Mouse (Mus musculus) cerebellum, postnatal 10 days (tissue): ENCODE data around the gene Atg3.

Experiments used
- DNase-seq, 2 experiments: peaks; one replicate each; pipeline ENCODE4 v3.0.0; 2021; ENCODE audit warnings: mixed read lengths in 2 of 2

Atg3 gene

DNA sequence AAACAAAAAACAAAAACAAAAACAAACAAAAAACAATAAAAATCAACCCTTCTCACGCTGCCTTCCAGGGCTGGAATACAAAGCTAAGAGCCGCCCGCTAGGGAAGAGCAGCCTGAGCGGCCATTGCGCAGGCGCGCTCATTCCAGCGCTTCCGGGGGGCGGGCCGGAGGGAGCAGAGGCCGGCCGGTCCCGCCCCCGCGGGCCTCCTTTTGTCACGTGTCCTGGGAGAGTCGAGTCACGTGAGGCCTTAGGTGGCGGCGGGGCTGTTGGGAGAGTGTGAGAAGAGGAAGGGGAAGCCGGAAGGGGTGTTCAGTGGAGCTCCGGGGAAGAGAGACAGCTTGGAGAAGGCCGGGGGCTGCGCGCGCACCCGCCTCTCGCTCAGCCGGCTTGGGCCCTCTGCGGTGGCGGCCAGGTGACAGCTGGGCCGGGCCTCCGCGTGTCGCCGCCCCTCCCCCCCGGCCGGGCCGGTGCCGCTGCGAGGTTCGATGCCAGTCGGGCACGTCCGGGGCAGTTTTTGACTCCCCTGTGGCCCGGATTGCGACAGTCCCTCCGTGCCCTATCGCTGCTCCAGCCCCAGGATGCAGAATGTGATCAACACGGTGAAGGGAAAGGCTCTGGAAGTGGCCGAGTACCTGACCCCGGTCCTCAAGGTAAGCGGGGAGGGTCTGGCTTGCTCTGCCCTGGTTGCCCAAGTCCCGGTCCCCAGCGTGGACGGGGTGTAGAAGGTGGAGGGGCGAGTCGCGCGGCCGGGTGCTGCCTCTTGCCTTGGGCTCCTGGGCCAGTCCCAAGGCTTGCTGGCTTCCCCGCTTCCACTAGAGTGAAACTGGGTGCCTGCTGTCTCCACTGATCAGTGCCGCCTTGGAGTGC lies at the start of gene Atg3, which contains the start of gene Slc35a5:
Gene Atg3 (plus strand): TSS at position 264 of the 867 bp plus-strand sequence.
Gene Slc35a5 (minus strand): TSS at position 185 of the 867 bp plus-strand sequence.
- DNase-seq = peak; percentile 97 to 99

DNA sequence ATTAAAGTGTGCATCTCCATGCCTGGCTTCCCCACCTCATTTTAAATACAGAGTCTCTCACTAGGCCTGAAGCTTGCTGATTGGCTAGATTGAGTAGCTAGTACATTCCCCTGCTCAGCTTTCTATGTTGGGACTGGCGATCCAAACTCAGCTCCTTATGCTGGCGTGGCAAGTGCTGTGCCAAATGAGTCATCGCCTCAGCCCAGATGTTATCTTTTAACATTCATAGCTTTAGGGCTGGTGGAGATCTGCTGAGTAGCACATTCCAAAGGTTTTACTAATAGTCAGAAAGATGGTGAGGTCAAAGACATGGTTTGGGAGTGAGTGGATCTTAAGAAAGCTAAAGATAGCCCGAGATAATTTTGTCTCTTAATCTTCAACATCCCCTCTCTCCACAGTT lies 48.1 kb upstream of the Atg3 start:
- DNase-seq = no peak

DNA sequence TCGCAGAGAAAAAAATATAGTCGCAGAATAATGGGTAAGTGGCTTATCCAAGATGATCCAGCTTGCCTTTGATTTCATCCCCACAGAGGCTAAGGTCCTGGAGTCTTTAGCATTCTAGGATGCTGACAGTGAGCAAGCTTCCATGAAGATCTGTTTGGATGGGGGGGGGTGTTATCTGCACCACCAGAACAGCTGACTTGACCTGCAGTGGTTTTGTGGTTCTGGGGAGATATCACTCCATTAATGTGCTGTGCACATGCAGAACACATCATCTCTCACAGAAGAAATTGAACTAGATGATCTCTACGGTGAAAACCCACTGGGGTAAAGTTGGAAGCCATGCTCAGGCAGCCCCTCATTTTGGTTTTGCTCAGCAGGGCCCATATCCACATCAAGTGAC lies 41.4 kb upstream of the Atg3 start:
- no peak for DNase-seq

DNA sequence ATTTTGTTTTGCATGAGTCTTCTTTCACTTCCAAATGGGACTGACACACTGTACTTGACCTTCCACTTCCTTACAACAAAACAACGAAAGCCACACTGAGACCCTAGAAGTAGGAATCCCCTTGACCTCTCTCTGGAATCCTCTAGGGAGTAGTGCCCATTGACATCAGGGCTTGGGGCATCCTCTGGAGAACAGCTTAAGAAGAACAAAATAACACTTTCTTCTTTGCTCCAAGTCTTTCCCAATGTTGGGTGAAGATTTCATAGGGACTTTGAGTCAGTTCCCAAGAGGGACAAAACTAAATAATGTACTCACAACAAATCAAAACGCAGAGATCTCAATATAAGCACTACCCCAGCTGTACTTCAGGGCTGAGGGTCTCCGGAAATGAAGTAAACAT lies 39.8 kb upstream of the Atg3 start:
- no peak for DNase-seq

DNA sequence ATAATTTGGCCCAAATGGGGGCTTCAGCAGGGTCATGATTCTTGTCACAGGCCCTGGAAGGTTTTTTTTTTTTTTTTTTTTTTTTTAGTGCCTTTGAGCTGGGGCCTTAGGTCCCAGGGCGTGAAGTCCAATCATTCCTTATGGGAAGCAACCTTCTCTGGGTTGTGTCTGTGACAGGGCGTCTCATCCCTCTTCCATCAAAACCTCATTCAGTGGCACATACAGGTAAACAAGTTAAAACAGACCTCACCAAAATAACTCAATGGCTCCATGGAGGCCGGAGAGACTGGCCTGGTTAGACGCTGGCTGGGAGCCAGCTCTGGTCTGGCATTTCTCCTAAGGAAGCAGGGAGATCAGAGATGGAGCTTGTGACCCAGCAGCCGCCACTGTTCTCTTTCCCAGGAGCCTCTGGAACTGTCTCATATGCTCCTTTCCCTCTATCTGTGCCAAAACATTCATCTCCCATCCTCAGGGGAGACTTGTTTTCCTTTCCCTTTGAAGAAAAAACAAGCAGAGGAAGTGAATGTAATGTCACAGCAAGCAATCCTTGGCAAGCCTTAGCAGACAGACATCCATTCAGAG lies 37.6 kb upstream of the Atg3 start:
- peak; percentile 87 to 88 for DNase-seq

DNA sequence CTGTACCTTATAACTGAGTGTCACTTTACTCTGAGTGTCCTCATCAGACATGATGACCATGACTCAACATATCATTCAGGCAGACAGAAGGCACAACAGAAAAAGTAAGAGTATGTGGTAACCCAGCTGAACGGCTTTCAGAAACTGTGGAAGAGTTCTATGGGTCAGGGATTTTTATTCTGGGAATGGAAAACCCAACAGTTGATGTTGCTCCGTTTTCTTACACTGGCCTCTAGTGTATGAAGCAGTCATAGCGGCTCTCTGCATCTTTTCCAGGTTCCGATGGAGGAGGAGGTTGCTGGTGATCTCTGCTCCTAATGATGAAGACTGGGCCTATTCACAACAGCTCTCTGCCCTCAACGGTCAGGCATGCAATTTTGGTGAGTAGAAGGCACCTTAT lies 36.0 kb upstream of the Atg3 start:
- DNase-seq = peak; percentile 32 to 45

DNA sequence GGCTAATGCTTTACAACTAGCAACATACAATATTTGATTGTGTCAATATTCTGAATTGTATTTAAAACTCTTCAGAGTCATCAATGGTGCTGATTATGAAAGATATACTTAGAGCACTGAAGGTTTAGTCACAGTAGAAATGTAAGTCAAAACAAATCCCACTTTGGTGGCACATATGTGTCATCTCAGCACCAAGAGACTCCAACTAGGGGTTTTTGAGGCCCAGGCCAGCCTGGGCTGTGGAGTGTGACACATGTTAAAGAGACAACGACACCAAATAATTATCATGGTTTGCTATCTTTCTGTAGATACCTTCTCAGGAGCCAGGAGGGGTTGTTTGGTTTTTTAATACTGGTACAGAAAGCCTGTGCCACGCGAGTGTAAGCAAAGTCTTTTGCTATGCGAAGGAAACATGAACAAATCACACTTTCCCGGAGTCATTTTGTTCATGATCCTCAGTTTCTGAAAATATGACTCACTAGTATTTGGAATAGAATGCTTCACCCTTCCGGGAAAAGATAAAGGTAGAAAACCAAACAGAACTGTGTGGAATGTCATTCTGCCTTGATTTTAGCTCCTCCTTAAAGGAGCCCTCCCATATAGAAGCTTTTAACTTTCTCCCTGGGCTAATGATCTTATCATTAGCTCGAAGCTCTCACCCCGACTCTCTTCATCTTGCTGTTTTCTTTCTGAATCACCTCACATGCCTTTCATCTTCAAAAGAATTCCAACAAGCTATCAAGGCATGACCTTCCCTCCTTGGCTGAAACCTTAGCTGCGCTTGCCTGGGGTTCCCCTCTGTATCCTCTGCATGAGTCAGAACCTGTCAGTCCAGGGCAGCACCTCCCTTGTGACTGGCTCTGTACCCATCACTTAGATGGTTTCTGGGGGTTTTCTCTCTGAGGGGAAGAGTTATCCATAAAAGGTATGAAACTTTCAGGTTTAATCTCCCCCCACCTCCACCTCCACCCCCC lies 34.1 kb upstream of the Atg3 start:
- DNase-seq = no peak

DNA sequence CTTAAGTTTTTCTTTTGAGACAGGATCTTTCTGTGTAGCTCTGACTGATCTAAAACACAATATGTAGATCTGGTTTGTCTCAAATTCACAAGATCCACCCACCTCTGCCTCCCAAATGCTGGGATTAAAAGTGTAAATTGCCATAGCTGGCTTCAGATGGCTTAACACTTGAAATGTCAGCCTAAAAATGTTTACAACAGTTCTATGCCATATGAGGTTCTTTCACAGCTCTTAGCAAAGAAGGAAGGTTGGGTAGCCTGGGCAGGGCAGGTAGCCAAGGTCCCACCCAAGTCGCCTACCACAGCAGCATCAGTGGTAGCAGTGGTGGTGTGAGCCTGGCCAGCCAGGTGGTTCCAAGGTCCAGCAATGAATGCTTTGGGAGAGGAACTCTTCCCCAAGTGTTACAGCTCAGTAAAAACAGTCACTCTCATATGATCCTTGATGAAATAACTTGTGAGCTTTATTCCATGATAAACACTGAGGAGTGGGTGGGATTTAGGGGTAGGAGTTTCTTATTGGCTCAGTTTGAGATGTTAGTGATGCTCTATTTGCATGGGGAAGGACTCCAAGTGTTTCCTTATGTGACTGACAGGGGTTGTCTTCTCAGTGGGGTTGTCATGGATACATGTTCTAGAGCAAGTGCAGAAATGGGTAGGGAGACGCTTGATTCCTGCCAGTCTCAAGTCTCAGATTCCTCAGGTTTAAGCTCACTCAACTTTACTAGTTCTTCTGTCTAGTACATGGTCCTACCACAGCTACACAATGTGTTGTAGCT lies 30.5 kb upstream of the Atg3 start:
- DNase-seq = no peak

DNA sequence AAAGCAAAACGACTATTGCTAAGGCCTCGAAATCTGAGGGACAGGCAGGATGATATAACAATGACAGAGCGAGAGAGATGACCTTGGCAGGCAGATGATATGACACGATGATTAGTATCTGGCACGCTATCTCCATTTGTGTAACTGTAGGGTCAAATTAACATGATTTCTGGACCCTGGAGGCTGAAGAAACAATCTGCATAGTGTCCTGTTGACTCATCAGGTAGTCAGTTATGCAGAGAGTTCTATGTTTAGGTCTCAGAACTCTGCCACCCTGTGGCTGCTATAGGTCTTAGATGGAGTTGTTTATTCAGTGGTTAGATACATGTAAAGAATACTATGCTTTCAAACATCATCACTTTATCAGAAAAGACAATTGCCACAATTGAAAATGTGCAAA lies 16.9 kb upstream of the Atg3 start:
- no peak for DNase-seq

DNA sequence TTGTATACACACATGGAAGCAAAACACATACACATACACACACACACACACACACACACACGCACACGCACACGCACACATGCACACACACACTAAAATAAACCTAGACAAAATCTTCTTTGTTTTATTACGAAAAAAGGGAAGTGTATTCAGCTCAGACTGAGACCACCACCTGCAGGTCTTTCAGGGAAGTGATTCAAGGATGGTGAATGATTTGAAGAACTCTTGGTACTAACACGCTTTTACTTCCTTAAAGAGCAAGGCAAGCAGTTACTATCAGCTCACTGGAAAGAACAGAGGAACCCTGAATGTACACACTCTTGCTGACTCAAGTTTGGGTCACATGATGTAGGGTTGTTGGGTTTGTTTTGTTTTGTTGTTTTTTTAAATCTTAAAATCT lies 16.0 kb upstream of the Atg3 start:
- DNase-seq = no peak

DNA sequence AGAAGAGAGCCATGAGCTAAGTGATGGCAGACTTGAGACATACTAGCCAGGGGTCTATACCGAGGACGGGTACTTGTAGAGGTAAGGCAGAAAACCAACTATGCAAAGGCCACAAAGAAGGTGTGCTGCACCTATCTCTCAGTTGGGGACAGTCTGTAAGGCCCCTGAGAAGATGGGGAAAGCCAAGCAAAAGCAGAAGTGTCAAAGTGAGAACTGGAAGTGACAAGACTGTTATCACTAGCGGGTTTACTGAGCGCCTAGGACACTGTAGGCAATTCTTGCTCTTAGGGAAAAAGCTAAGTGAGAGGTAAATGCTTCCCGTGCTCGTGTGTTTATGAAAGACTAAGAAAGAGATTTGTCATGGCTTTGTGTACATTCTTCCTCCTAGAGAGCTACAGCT lies 13.5 kb upstream of the Atg3 start:
- DNase-seq = no peak

DNA sequence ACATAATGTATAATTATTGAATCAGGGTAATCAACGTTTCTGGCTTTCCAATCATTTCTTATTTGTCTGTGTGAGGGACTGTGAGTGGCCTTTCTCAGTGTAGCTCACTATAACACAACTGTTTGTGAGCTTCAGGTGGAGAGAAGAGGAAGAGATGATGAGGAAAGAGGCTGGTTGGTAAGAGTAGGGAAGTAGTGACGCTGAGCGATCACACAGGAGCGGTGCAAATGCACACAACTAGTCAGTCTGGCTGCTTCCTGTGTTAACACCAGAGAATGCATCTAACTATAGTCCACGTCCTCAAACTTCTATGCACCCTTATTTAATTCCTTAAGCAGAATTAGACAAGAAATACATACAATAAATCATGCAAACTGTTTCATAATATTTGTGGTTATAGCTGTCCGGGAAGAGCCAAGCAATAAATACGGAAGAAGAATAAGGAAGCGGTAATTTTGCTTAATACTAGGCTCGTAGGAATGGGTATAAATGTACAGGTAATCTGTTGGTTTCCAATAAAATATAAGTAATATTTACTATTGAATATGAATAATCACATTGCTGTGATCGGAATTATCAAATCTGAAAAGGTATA lies 10.0 kb upstream of the Atg3 start:
- no peak for DNase-seq

DNA sequence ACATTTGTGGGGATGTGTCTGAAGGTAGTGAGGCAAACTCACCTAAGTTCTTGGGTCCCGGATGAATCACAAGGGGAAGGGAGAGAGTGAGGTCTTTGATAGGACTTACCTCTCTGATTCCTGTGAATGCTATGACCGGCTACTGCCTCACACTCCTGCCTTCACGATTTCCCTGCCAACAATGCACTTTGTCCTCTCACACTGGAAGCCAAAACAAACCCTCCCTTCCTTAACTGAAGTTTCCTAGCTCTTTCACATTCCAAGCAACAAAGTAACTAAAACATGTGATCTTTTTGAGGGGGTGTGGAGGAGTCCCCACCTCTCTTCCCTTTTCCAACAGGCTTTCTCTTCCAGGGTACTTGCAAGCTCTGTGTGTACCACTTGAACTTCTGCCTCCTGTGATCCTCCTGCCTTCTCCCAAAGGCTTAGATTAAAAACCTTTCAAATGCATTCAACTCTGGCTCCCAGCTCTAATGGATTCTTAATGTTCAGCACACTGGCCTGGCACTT lies 3.8 kb upstream of the Atg3 start:
- DNase-seq = no peak

DNA sequence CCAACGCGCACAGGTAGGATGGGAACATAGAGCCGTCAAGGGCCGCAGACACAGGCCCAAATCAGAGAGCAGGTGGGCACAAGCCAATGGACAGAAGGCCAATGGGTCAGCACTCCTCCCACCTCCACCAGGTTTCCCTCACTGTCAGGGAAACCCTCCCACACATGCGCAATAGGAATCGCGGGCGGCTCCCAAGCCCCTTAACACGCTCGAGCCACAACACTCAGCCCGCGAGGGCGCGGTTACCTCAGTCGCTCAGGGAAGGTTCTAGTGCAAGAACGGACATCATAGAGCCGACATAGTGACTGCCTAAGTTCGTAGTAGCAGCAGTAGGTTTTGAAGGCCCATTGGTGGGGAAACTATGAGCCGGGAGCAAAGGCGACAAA lies 456 bp upstream of the Atg3 start:
- DNase-seq = peak; percentile 90 to 92

DNA sequence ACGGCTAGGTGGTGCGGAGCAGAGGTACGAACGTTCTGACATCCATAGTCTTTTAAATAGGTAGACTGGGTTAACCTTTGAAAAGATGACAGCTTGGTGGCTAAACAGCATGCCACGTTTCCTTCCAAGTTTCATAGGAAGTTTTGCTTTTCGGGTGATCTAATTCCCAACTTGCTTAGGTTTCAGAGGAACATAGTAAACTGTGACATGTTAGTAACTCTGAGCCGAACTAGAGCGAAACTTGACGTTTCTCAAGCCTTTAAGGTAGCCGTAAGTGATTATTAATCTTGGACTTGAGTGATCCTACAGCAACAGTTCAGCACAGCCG lies 768 bp downstream of the Atg3 start:
- no peak for DNase-seq

DNA sequence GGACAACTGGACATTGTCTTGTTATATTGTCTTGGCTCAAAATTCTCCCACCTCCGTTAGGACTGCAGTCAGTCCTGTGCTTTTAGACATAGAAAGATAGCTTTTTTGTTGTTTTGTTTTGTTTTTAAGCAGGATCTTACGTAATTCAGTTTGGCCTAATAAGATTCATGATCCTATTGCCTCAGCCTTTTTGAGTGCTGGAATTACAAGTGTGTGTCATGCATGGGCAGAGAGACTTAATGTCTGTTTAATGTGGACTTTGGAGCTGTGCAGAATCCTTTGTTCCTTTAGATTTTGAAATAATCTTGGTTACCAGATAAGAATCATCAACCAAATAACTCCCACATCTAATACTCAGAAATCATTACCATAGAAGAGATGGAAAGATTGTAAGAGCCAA lies 20.0 kb downstream of the Atg3 start:
- no peak for DNase-seq

DNA sequence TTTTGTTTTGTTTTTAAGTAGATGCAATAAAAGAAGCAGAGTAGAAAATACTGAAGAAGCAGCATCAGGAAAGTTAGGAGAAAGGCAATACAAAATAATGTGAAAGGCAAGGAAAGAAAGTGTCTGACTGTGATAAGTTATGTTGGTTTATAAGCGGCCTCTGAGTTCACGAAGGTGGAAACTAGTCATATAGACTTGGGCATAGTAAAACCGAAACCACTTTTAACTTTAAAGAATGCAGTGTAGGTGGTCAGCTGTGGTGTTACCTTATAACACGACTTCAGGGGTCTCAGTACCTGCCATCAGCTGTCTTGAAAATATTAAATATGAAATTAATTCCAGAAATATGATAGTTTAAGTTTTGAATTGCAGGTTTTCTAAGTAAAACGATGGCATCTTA lies 23.2 kb downstream of the Atg3 start:
- DNase-seq = no peak

DNA sequence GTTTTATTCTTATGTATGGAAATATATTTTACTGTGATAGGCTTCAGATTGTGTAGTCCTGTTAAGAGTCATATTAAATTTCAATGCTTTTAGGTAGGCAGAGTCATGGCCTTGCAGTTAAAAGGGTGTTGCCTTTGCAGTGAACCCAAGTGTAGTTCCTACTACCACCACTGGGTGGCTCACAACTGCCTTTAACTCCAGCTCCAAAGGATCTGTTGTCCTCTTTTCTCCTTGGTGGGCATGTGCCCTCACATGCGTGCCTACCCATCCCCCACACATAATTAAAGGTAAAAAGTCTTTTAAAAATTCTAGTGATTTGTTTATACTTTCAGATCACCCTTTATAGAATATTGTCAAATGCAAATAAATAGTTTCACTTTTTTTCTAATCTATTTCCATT lies 34.0 kb downstream of the Atg3 start:
- DNase-seq = peak; percentile 91 to 93

DNA sequence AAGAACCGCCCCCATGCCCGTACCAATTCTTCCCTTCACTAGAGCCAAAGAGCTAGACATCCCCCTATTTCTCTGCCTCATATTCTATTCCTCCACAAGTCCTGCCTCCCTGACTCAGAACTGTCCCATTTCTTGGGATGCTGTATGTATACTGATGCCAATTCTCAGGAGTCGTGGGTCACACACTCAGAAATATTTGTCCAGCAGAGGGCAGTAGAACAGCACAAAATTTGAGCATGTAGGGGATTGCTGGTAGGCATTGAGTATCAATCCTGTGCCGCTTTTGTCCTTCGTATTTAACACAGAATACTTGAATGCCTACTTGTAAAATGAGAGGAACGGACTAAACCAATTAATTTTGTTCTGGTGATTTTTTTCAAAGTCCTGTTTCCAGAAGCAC lies 38.2 kb downstream of the Atg3 start:
- peak; percentile 86 to 94 for DNase-seq

DNA sequence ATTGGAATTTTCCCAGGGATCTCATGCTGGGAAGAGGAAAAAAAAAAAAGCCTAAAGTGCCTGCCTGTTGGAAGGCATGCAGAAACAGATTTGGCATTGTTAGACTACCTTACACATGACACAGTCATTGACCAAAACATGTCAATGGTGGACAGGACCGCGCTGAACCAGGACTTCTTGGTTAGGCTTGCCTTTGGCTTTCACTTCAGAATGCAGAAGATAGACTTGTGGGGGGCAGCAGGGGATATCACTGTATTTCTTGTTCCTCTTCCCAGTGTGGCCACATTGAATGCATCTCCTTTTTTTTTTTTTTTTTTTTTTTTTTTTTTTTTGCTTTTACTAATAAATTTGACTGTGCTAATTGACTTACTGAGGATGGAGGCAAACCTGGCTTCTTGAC lies 42.8 kb downstream of the Atg3 start:
- peak; percentile 10 to 30 for DNase-seq

DNA sequence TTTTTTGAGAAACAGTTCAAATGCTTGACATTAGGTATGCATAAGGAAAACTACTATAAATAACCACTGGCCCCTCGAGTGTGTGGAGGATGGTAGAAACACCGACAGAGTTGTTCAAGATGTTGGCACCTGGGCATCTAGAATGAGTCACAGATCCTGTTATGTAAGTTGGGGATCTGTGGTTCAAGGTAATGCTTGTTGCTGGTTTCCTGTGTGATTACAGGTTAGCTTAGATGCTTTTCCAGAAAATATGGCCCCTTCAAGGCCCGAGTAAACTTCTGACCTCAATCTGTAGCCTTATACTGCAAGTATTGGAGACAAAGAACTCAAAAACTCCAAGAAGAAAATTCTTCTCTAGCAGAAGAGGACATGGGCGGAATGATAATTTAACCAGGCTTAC lies 45.9 kb downstream of the Atg3 start:
- DNase-seq = no peak
